8 mouse cellular contexts compared by ENCODE assay signal in the genomic region with DNA sequence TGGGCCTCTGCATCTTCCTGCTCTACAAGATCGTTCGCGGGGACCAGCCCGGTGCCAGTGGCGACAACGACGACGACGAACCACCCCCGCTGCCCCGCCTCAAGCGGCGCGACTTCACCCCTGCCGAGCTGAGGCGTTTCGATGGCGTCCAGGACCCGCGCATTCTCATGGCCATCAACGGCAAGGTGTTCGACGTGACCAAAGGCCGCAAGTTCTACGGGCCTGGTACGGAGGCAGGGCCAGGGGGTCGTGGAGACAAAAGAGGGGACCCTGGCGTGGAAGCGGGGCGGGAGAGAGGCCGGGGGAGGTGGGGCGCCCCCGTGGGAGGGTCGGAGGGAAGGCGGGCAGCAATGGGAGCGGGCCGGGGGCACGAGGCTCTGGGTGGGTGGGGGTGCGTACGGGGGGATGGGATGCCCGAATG. TPM values are rescaled to one million over a fixed set of nuclear protein-coding genes. Genes with fewer than 3 reads are reported as not detected.
DNase-seq lines count a peak whose midpoint lies in the region; ATAC-seq and TF ChIP-seq lines count a peak whose summit lies in the region.

No protein-coding gene starts in this region.

- H3K27me3 ChIP-seq in embryonic facial prominence, embryonic 10.5 days (replicated peaks; ENCODE audit: low read depth, poor library complexity, severe bottlenecking) = no peaks in the 10 kb centered on the region
- no peaks in the 10 kb centered on the region for H3K27me3 ChIP-seq in hindbrain, embryonic 16.5 days (replicated peaks; ENCODE audit: control insufficient read depth, insufficient read depth, low read length)
- no peaks in the 10 kb centered on the region for H3K27me3 ChIP-seq in midbrain, embryonic 16.5 days (ENCODE audit: control insufficient read depth, insufficient read depth, low read depth, low read length)

- no peak for DNase-seq in layer of hippocampus, adult 2 months (ENCODE audit: low spot score in 2 of 2)
- DNase-seq in layer of hippocampus, postnatal 14 days (ENCODE audit: low spot score in 2 of 2) = no peak
- no peak for DNase-seq in embryonic facial prominence, embryonic 10.5 days (ENCODE audit: low spot score)
- no peak for DNase-seq in gastrocnemius, postnatal 25 days
- DNase-seq in left cerebral cortex, postnatal 36 days (ENCODE audit: low spot score in 2 of 2) = no peak
- DNase-seq in natural killer cell, adult 2 months (ENCODE audit: low spot score in 2 of 2) = no peak

- peaks cover 21% of the 10 kb centered on the region for H3K36me3 ChIP-seq in embryonic facial prominence, embryonic 10.5 days (replicated peaks)
- 0 out of 2 replicates have a peak, but pooled peaks cover 3% of the 10 kb centered on the region for H3K36me3 ChIP-seq in hindbrain, embryonic 16.5 days (ENCODE audit: control insufficient read depth, insufficient read depth, low read length)
- H3K36me3 ChIP-seq in midbrain, embryonic 16.5 days (ENCODE audit: control insufficient read depth, insufficient read depth, low read length) = no peaks in the 10 kb centered on the region

- H3K27ac ChIP-seq in layer of hippocampus, adult 2 months = peak overlapping the region; percentile 91
- H3K27ac ChIP-seq in embryonic facial prominence, embryonic 10.5 days (replicated peaks) = peak overlapping the region; percentile 95
- peak overlapping the region; percentile 87 for H3K27ac ChIP-seq in hindbrain, embryonic 16.5 days (ENCODE audit: low read depth, low read length)
- peak overlapping the region; percentile 89 for H3K27ac ChIP-seq in midbrain, embryonic 16.5 days (ENCODE audit: low read length)

- H3K4me2 ChIP-seq in hindbrain, embryonic 16.5 days (ENCODE audit: low read length) = peak overlapping the region; percentile 62
- peak overlapping the region; percentile 59 for H3K4me2 ChIP-seq in midbrain, embryonic 16.5 days (ENCODE audit: low read length)

- WGBS in embryonic facial prominence, embryonic 10.5 days = 27% methylated on average over 41 of the region's 41 CpGs
- whole genome bisulfite sequencing in hindbrain, embryonic 16.5 days = 28% methylated on average over 41 of the region's 41 CpGs
- 28% methylated on average over 29 of the region's 41 CpGs for WGBS in midbrain, embryonic 16.5 days

- ATAC-seq in hindbrain, embryonic 16.5 days = peak; percentile 55
- peak; percentile 49 for ATAC-seq in midbrain, embryonic 16.5 days

- TF ChIP-seq CTCF in layer of hippocampus, adult 2 months (conservative IDR thresholded peaks at IDR 0.05) = no peak

- peaks cover 6% of the 10 kb centered on the region; the same call in 1 of the 2 replicates for H3K9me3 ChIP-seq in embryonic facial prominence, embryonic 10.5 days
- H3K9me3 ChIP-seq in hindbrain, embryonic 16.5 days (ENCODE audit: control insufficient read depth, low read length) = no peaks in the 10 kb centered on the region
- no peaks in the 10 kb centered on the region for H3K9me3 ChIP-seq in midbrain, embryonic 16.5 days (replicated peaks; ENCODE audit: control insufficient read depth, low read length, poor library complexity, severe bottlenecking)

- peaks cover 3% of the 10 kb centered on the region; the same call in 1 of the 2 replicates for H3K4me1 ChIP-seq in embryonic facial prominence, embryonic 10.5 days
- H3K4me1 ChIP-seq in hindbrain, embryonic 16.5 days (ENCODE audit: control insufficient read depth, insufficient read depth, low read depth, low read length) = peaks cover 5% of the 10 kb centered on the region
- H3K4me1 ChIP-seq in midbrain, embryonic 16.5 days (ENCODE audit: control insufficient read depth, insufficient read depth, low read length) = peaks cover 12% of the 10 kb centered on the region

- H3K4me3 ChIP-seq in layer of hippocampus, adult 2 months = peak overlapping the region; percentile 72
- H3K4me3 ChIP-seq in embryonic facial prominence, embryonic 10.5 days = peak overlapping the region; percentile 76
- peak overlapping the region; percentile 66 for H3K4me3 ChIP-seq in hindbrain, embryonic 16.5 days (ENCODE audit: low read length)
- peak overlapping the region; percentile 65 for H3K4me3 ChIP-seq in midbrain, embryonic 16.5 days (ENCODE audit: low read depth, low read length)

- H3K9ac ChIP-seq in hindbrain, embryonic 16.5 days (ENCODE audit: low read depth, low read length) = peak overlapping the region; percentile 82
- peak overlapping the region; percentile 79 for H3K9ac ChIP-seq in midbrain, embryonic 16.5 days (ENCODE audit: low read depth, low read length)

- intact Hi-C loops in left cerebral cortex, postnatal 36 days (cut with DNase I) = no loop called here

RNA-seq across cellular contexts. Expression of a gene that starts 0.4 kb away (rescaled TPM):
- total RNA-seq in layer of hippocampus, adult 2 months (2021) = 100 to 1,000 TPM; 275 to 285 TPM
- total RNA-seq in layer of hippocampus, postnatal 14 days (2021) = 100 to 1,000 TPM; 276 to 278 TPM
- polyA plus RNA-seq in embryonic facial prominence, embryonic 10.5 days (2016; fragmentation: Nextera tagmentation; extraction: Ambion mirVana) = 328 and 337 TPM in 2 replicates
- 618 and 663 TPM in 2 replicates for polyA plus RNA-seq in hindbrain, embryonic 16.5 days (2015; fragmentation: Nextera tagmentation; extraction: Ambion mirVana)
- 738 and 754 TPM in 2 replicates for polyA plus RNA-seq in midbrain, embryonic 16.5 days (2015; fragmentation: Nextera tagmentation; extraction: Ambion mirVana)
- 10 to 100 TPM in 1 of 2 experiments, 1 to 10 TPM in 1; 7.2 to 11.7 TPM for total RNA-seq in gastrocnemius, postnatal 25 days (2021)
- total RNA-seq in left cerebral cortex, postnatal 36 days (2021) = 100 to 1,000 TPM; 279 to 291 TPM

RNA-seq across cellular contexts. Expression of a gene that starts 46.8 kb away (rescaled TPM):
- total RNA-seq in layer of hippocampus, adult 2 months (2021) = 1 to 10 TPM; 8.7 to 9.0 TPM
- total RNA-seq in layer of hippocampus, postnatal 14 days (2021) = 1 to 10 TPM; 8.8 to 9.4 TPM
- polyA plus RNA-seq in embryonic facial prominence, embryonic 10.5 days (2016; fragmentation: Nextera tagmentation; extraction: Ambion mirVana) = 2.7 and 2.9 TPM in 2 replicates
- polyA plus RNA-seq in hindbrain, embryonic 16.5 days (2015; fragmentation: Nextera tagmentation; extraction: Ambion mirVana) = 5.4 and 5.8 TPM in 2 replicates
- 6.1 and 6.2 TPM in 2 replicates for polyA plus RNA-seq in midbrain, embryonic 16.5 days (2015; fragmentation: Nextera tagmentation; extraction: Ambion mirVana)
- 1 to 10 TPM; 1.6 to 1.8 TPM for total RNA-seq in gastrocnemius, postnatal 25 days (2021)
- total RNA-seq in left cerebral cortex, postnatal 36 days (2021) = 10 to 100 TPM; 10.4 to 11.9 TPM

Comparison
In these comparisons a context has a peak if more than half of its experiments do, and no peak if none do; other contexts are left out.
1. RNA of a gene that starts 0.4 kb away (total RNA-seq): 279 to 291 TPM in left cerebral cortex, postnatal 36 days, 275 to 285 TPM in layer of hippocampus, adult 2 months and 276 to 278 TPM in layer of hippocampus, postnatal 14 days; 7.2 to 11.7 TPM in gastrocnemius, postnatal 25 days; every median in the first group is over 10 times any median in the second.
2. Peak in every context shown above with its lines, with median percentiles within 50 percentile points of each other: H3K27ac ChIP-seq and H3K4me3 ChIP-seq.